Mouse (Mus musculus): ENCODE results near the gene Zc3hc1.

Gene Zc3hc1

DNA sequence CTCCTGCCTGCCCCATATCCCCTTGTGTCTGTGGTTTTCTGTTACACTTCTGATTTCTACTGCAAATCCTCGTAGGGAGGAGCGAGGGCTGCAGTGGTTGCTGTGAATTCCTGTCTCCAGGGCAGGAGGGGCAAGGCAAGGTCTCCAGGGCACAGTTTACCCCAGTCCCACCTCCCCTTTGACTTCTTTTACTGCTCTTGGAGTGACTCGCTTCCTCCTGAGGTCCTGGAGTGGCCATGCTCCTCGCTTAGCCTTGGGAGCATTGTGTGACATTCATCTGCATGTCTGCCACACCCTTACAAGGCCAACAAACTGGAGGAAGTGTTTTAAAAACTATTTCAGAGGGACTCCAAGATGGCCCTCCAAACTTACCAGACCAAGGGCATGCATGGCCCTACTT is 69.8 kb downstream of the Zc3hc1 start:
- DNase-seq (ENCODE audit: inconsistent ontology term) = no peak

DNA sequence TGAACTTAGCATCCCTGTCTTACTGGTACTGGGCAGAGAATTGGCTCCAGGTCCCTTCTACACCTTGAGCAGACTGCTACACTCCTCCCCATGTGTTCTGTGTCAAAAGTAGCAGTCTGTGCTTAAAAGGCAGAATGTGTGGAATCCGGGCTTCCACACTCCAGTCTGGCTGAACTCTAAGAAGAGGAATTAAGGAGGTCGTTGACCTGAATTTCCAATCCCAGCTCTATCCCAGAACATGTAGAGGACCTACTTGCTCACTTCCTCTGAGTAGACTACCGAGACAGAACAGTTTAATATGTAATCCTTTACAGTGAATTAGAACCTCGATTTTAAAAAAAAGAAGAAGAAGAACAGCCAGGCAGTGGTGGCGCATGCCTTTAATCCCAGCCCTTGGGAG is 71.6 kb downstream of the Zc3hc1 start:
- DNase-seq (ENCODE audit: inconsistent ontology term) = no peak
